Mouse (Mus musculus) stomach, postnatal 0 days (tissue): ENCODE measurements around the gene Bach2. TPM values are rescaled to one million over a fixed set of nuclear protein-coding genes. Genes with fewer than 3 reads are reported as not detected.

Experiments
- ATAC-seq: fragments of 200-750 bp; cut with Nextera tagmentation; 2 replicates; pipeline ENCODE4 v1.8.0; 2017; ENCODE audit not compliant: low FRiP score, low TSS enrichment
- DNase-seq: peaks from one replicate; pipeline ENCODE4 v3.0.0-alpha.2; 2016; ENCODE audit warnings: low spot score
- H3K27ac ChIP-seq: fragments of 300-500 bp; sonication (generic); replicated peaks from 2 replicates; pipeline ENCODE4 v1.5.1; 2014; ENCODE audit warnings: mild to moderate bottlenecking, control low read depth
- H3K27me3 ChIP-seq: fragments of 300-500 bp; sonication (generic); 2 replicates; pipeline ENCODE4 v1.6.1; 2014; ENCODE audit warnings: low read length; ENCODE audit not compliant: control insufficient read depth, insufficient read depth
- H3K36me3 ChIP-seq: fragments of 300-500 bp; sonication (generic); 2 replicates; pipeline ENCODE4 v1.6.1; 2014; ENCODE audit warnings: low read length, mixed read lengths; ENCODE audit not compliant: control insufficient read depth, insufficient read depth
- H3K4me1 ChIP-seq: fragments of 300-500 bp; sonication (generic); replicated peaks from 2 replicates; pipeline ENCODE4 v1.6.1; 2014; ENCODE audit warnings: antibody characterized with exemption; ENCODE audit not compliant: control insufficient read depth, insufficient read depth
- H3K4me2 ChIP-seq: fragments of 300-500 bp; sonication (generic); replicated peaks from 2 replicates; pipeline ENCODE4 v1.6.1; 2014; ENCODE audit warnings: low read depth, mild to moderate bottlenecking, control low read depth, moderate library complexity
- H3K4me3 ChIP-seq: fragments of 300-500 bp; sonication (generic); 2 replicates; pipeline ENCODE4 v1.5.1; 2014; ENCODE audit warnings: low read depth, low read length, control low read depth
- H3K9ac ChIP-seq: fragments of 300-500 bp; sonication (generic); 2 replicates; pipeline ENCODE4 v1.6.1; 2014; ENCODE audit warnings: mild to moderate bottlenecking, low read length, control low read depth, mixed read lengths
- H3K9me3 ChIP-seq: fragments of 300-500 bp; sonication (generic); 2 replicates; pipeline ENCODE4 v1.6.1; 2016; ENCODE audit warnings: low read length; ENCODE audit not compliant: control insufficient read depth
- CTCF ChIP-seq: IDR thresholded peaks from 2 replicates; pipeline ENCODE4 v1.5.1; 2016; ENCODE audit warnings: antibody characterized with exemption, low read depth, mild to moderate bottlenecking, moderate library complexity
- EP300 ChIP-seq: optimal IDR thresholded peaks from 2 replicates; pipeline ENCODE3; 2016; ENCODE audit warnings: antibody characterized with exemption
- WGBS: fragments of 180-500 bp; shearing (Covaris S2); extraction: QIAGEN DNeasy Blood & Tissue Kit; methylation state at CpG from one replicate; pipeline ENCODE4 v1.1.7; 2014; 5-methylcytosine and 5-hydroxymethylcytosine counted together
- polyA plus RNA-seq: library from polyadenylated mRNA; unstranded; fragments of >200 nt; fragmentation: Nextera tagmentation; extraction: Ambion mirVana; gene quantifications from 2 replicates; pipeline ENCODE4 v1.2.1, GENCODE M21; 2015

The Bach2 gene
- polyA plus RNA-seq, 1 experiment from 2014 or later = 1.9 TPM

DNA sequence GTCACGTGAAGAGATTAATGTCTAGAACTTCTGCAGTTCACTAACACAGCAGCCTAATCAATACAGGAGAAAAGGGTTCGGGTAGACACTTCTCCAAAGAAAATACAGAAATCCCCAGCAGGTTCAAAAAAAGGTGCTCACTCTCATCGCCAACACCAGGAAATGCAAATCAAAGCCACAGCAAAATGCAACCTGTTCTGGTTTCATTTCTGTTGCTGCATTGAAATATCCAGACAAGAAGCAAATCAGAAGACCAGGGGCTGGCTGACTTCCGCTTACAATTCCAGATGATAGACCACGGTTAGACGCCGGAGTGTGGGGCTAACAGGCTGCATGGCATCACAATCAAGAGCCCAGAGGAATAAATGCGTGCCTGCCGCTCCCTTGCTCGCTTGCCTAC, 9.3 kb upstream of the Bach2 start:
- no peak for DNase-seq
- Histone ChIP-seq H3K4me2 (no peak overlapping the region), H3K9me3 (no peaks in the 10 kb centered on the region), H3K27me3 (no peaks in the 10 kb centered on the region), H3K36me3 (no peaks in the 10 kb centered on the region), H3K4me3 (no peak overlapping the region), H3K27ac (no peak overlapping the region), H3K9ac (no peak overlapping the region), H3K4me1 (no peaks in the 10 kb centered on the region)
- TF ChIP-seq CTCF (no peak), EP300 (no peak)
- 84% methylated on average over 10 of the region's 10 CpGs for WGBS
- ATAC-seq = no peak

DNA sequence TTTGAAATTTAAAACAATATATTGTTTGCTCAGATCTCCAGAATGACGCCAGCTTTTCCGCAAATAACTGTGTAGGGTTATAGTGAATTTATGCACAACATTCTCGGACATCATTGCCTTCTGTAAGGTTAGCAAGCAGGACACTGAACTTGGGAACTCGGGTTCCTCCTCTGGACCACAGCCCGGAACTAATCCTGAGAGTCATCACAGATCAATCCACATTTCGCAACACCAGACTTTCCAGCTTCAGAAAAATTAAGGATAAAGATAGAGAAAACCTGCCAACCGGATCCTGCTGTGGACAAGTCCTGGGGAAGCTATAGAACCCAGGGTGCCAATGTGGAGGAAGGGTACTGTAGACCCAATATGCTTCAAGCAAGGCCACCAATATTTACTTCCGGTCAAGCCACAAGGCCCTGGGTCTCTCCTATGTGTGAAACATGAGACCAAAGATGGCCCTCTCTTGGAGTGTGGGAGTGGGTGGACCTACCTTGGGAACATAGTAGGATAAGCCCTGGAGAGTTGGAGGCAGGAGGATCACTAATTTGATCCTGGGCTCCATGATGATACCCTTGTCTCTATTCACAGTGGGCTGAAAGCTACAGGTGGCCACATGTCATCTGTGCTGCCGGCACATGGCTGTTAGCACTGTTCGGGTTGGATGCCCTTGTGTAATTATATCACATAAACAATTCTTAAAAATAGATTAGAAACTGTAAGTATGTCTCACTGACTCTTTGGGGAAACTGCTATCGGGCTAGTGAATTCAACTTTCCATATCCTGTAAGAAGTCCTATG, 7.1 kb upstream of the Bach2 start:
- TF ChIP-seq EP300 (no peak), CTCF (no peak)
- Histone ChIP-seq H3K27me3 (no peaks in the 10 kb centered on the region; the same call in 1 of the 2 replicates), H3K27ac (no peak overlapping the region), H3K9me3 (no peaks in the 10 kb centered on the region), H3K4me1 (no peaks in the 10 kb centered on the region), H3K4me3 (no peak overlapping the region), H3K9ac (no peak overlapping the region), H3K4me2 (no peak overlapping the region), H3K36me3 (no peaks in the 10 kb centered on the region)
- ATAC-seq = no peak
- 69% methylated on average over 11 of the region's 11 CpGs for WGBS
- DNase-seq = no peak

DNA sequence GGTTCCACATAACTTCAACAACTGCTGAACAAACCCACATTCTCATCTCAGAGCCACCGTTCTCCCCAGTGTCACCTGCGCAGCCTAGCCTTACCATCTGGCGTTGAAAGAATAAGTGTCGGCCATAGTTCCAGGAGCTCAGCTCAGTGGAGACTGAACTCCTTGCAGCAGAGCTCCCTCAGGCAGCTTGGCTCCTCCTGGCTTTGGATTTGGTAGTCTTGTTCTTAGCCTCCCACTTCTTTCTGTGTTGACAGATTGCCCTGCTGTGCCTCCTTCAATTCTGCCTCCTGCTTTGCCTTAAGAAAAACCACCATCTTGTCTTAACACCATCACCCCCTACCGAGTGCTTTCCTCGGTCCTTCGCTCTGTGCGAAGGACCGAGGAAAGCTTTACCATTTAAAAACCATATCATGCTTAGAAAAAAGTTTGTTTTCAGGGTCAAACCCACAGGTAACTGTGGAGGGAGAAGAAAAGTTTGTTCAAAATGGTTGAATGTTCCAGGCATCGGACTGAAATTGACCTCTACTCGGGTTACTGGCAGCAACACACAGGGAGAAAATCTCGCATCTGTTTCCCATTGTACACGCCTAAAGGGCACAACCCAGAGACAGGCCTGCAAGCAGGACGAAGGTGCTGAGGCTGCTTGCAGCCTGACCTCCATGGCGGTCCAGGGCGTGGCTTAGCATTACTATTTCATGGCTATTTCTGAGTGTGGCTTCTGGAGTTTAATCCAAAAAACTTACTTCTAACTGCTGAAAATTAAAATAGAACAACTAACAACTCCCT, 2.5 kb upstream of the Bach2 start:
- no peak overlapping the region for H3K9ac ChIP-seq
- H3K27ac ChIP-seq = no peak overlapping the region
- TF ChIP-seq CTCF (no peak), EP300 (no peak)
- no peak overlapping the region for H3K4me2 ChIP-seq
- DNase-seq (no peak), ATAC-seq (no peak)
- no peaks in the 10 kb centered on the region; the same call in 1 of the 2 replicates for H3K27me3 ChIP-seq
- H3K36me3 ChIP-seq = no peaks in the 10 kb centered on the region
- H3K4me3 ChIP-seq = no peak overlapping the region
- no peaks in the 10 kb centered on the region for H3K4me1 ChIP-seq
- WGBS = 81% methylated on average over 16 of the region's 16 CpGs
- no peaks in the 10 kb centered on the region for H3K9me3 ChIP-seq

DNA sequence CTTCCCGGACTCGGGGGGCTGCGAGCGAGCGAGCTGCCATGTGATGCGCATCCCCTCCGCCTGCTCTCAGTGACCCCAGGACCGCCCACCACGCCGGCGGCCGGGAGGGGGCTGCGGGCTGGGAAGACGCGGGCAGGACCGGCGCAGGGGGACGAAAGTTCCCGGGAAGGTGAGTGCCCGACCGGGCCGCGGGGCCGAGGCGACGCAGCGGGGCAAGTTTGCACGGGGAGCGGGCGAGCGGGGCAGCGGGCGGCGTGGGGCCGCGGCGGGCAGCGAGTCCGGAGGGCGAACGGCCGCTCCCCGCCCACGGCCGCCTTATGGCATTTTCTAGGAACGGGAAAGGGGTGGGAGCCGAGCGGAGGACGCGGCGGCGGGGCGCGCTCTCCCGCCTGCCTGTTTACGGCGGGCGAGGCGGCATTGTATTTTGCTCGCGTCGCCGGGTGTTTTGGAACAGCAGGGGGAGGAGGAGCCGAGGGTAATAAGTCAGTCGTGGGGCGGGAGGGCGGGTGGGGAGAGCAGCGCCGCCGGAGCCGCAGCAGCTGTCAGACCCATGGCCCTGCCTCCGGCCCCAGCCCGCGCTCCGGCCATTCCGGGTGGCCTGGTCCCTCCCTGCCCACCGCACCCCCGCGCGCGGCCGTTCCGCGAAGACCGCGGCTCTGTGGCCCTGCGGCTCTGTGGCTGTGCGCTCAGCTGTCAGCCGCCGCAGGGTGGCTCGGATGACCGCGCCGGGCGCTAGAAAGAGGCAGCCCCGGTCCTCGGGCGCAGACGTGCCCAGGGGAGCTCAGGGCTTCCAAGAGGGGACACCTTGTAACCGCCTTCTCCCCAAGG, 531 bp downstream of the Bach2 start:
- DNase-seq (peak; percentile 71), ATAC-seq (peak; percentile 78)
- Histone ChIP-seq H3K27me3 (no peaks in the 10 kb centered on the region; the same call in 1 of the 2 replicates), H3K4me1 (no peaks in the 10 kb centered on the region), H3K27ac (peak overlapping the region; percentile 94), H3K4me3 (peak overlapping the region; percentile 86), H3K4me2 (peak overlapping the region; percentile 95), H3K36me3 (no peaks in the 10 kb centered on the region), H3K9ac (peak overlapping the region; percentile 95), H3K9me3 (no peaks in the 10 kb centered on the region)
- TF ChIP-seq CTCF (no peak; the same call in 1 of the 2 replicates), EP300 (no peak)
- under 1% methylated on average over 73 of the region's 100 CpGs for WGBS

DNA sequence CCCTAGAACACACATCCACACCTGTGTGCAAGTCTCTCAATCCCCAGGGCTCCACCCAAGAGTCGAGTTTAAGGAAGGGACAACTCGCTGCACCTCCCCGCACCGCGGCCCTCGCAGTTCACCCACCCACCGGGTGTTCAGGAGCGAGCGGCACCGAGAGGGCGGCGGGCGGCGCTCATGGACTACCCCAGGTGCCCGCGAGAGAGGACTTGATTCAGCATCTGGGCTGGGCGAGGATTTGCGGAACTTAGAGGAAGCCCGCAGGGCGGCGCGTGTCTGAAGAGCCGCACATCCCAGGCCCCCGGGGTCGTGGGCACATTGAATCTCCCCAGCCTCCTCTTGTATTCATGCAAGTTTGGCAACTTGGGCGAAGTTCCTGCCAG, 1.1 kb downstream of the Bach2 start:
- ATAC-seq = peak; percentile 38
- peak overlapping the region; percentile 95 for H3K4me2 ChIP-seq
- H3K9me3 ChIP-seq = no peaks in the 10 kb centered on the region
- TF ChIP-seq EP300 = no peak
- peak; percentile 69 for TF ChIP-seq CTCF
- H3K4me3 ChIP-seq = peak overlapping the region; percentile 86
- 2% methylated on average over 24 of the region's 26 CpGs for WGBS
- H3K9ac ChIP-seq = peak overlapping the region; percentile 95
- DNase-seq = no peak
- H3K27ac ChIP-seq = peak overlapping the region; percentile 94
- H3K27me3 ChIP-seq = no peaks in the 10 kb centered on the region; the same call in 1 of the 2 replicates
- H3K36me3 ChIP-seq = no peaks in the 10 kb centered on the region
- H3K4me1 ChIP-seq = no peaks in the 10 kb centered on the region
